Mouse (Mus musculus): ENCODE data around the gene Cyb5d2.

The Cyb5d2 gene

DNA sequence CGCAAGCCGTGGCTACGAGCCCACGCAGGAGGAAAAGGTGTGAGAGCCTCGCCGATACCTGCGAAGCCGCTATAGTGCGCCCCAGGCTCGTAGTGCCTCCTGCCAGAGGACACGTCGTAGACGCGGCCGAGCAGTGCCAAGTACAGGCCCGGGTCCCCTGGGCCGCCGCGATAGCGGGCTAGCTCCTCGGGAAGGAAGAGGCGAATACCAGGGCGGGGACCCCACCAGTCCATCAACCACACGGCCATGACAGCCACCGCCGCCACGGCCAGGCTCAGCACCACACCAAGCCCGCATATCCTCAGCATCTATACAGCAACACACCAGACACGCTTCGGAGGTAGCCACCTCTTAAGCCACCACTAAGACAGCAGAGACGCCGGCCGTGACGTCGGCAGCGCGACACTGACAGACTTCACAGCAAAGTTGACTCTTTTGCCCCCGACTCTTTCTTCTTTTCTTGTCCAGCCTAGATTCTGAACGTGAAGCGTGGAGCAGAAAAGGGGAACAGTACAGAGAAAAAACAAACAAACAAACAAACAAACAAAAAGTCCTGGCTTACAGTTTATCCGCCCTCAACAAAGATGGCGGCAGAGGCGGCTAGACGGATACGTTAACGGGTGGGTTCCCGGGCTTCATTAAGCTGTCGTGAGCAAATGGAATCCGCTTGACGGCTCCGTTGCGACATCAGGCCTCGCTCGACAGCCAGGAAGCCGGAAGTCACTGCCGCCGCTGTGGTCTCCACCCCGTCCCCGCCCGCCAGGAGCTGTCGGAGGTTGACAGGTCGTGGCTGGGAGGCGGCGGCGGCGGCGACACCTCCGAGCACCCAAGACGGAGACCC is at the start of gene Cyb5d2, which contains the start of gene Zzef1:
Gene Cyb5d2, minus strand, starts transcription at position 688 of the 841 bp plus-strand sequence.
Gene Zzef1, plus strand, starts transcription at position 772 of the 841 bp plus-strand sequence.
- DNase-seq (ENCODE audit: low read depth, low spot score), result peak; percentile 98

DNA sequence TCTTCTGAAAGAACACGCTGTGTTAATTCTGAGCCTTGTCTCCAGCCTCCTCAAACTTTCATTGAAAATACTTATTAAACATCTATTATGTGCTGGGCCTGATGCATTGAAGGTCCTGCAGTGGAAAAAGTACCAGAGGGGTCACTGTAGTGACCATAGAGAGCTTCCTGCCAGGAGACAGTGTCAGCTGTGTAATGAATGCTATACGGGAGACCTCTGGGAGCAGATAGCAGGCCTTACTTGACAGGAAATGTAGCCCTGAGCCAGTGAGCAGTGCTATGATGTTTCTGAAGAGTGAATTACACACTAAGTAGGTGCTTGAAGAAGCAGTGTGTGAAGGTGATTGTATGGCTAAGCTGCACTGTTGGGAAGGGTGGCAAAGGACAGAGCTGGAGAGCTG is 49.6 kb upstream of the Cyb5d2 start:
- no peak for DNase-seq (ENCODE audit: low read depth, low spot score)

DNA sequence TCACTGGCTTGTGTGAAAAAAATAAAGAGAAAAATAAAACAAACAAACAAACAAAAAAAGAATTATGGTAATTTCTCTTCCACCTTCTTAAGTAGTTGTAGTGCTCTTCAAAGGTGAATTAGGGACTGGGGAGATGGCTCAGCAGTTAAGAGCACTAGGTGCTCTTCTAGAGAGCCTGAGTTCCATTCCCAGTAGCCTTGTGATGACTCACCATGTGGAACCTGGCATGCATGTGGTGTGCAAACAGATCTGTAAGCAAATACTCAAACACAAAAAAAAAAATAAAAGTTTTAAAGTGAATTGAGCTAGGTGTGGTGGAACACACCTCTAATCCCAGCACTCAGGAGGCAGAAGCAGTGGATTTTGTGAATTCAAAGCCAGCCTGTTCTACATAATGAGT is 47.6 kb upstream of the Cyb5d2 start:
- no peak for DNase-seq (ENCODE audit: low read depth, low spot score)

DNA sequence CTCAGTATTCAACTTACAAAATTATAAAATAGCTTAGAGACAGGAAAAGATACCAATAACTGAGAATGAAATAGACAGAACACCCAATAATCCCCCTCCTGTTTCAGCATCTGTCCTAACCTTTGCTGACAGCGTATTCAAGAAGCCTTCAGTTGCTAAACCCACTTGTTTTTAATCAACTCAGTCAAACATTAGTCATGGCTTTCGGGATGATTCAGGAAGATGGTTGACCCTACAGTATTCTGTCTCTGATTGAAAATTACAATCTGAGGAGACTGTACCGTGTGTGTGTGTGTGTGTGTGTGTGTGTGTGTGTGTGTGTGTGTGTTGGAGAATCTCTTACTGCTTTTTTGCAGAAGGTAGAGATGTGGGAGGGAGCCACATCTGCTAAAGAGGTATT is 46.8 kb upstream of the Cyb5d2 start:
- no peak for DNase-seq (ENCODE audit: low read depth, low spot score)

DNA sequence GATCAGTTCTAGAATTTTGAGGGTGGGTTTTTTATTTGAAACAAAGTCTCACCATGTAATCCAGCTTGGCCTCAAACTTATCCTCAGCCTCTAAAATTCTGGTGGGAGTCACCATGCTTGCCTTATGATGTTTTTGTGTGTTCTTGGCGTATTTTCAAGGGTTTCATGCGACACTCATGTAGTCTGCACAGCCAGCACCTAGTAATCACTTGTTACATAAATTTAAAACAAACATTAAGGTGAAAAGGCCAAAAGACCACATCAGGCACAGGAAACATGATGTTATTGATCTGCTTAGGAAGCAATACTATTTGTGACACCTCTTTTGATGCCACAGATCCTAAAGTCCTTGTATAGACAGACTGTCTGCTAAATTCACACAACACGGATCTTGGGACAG is 33.9 kb upstream of the Cyb5d2 start:
- DNase-seq (ENCODE audit: low read depth, low spot score), result no peak

DNA sequence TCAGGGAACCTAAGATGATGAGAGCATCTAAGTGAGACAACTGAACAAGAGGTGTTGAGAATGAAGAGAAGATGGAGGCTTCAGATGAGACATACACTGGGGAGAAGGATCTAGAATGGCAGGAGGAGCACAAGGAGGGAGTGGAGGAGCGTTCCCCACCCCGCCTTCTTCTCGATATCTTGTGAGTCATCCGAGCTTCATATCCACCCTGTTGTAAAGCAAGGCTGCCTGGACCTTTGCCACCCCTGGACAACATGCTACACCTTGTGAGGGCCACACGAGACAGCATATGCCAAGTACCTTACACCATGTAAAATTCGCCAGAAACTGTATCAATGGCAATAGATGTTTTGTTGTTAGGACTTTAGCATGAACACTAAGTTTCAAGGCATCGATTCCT is 25.1 kb upstream of the Cyb5d2 start:
- no peak for DNase-seq (ENCODE audit: low read depth, low spot score)

DNA sequence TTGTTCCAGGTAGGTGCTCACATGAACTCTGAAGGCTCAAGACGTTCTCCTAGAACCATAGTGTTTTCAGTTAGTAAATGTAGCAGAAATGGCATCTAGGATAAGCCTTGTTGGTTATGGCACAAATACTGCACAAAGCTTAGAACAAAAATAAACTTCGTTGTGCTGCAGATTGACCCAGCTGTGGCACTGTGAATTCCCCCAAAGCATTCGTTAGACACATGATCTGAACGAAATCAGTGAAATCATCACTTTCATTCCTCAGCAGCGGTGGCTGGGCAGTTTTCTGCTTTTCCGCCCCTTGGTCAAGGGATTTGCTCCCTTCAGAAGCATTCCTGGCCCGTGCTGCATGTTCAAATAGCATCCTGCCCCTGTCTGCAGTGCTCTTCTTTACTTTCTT is 22.1 kb upstream of the Cyb5d2 start:
- DNase-seq (ENCODE audit: low read depth, low spot score), result no peak

DNA sequence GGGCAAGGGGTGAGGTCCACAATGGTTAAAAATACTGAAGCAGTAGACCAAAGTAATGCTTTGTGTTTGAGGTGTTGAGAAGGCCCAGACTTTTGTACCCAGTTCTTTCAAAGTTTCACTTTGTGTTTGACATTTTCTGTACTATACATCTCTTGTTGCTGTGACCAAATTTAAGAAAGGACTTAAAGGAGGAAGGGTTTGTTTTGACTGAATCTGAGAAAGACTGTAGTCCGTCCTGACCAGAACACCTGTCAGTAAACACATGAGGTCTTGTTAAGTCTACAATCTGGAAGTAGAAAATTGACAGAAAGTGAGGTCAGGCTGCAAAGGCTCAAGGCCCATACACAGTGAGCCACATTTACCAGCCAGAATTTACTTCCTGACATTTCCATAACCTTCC is 20.9 kb upstream of the Cyb5d2 start:
- no peak for DNase-seq (ENCODE audit: low read depth, low spot score)

DNA sequence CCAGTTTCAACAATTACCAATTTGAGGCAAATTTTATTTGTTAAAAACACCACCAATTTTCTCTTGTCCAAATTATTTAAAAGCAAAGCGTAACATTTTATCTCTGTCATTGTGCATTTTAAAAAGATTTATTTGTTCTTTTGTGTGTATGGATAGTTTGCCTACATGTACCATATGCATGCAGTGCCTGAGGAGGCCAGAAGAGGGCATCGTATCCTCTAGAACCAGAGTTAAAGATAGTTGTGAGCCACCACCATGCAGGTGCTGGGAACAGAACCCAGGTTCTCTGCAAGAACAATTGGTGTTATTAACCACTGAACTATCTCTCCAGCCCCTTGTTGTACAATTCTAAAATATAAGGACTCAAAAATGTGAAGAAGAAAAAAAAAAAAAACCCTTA is 18.2 kb upstream of the Cyb5d2 start:
- DNase-seq (ENCODE audit: low read depth, low spot score), result no peak

DNA sequence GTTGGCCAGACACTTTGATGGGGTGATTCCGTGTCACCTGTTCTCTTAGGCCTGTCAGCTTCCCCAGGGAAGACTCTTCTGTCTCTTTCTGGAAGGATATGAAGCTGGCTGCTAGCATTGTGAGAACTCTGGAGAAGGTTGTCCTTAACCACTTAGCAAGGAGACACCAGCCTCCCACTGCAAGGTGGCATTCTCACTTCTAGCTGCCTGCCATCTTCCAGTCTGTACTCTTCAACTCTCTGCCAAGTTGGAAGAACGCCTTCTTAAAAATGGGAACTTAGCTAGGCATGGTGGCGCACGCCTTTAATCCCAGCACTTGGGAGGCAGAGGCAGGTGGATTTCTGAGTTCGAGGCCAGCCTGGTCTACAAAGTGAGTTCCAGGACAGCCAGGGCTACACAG is 17.7 kb upstream of the Cyb5d2 start:
- peak; percentile 52 for DNase-seq (ENCODE audit: low read depth, low spot score)

DNA sequence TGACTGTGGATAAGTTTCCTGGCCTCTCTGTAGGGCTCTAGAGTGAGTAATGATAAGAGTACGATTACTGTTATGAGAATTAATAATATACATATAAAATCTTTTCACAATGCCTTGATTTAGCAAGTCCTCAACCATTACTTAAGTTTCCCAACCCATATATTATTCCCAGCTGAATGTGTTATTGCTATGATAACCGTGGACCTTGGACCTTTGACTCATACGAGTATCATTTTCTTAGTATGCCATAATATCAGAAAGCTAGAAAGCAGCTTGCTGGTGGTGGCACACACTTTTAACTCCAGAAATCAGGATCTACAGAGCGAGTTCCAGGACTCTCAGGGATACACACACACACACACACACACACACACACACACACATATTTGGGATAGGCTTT is 12.1 kb upstream of the Cyb5d2 start:
- no peak for DNase-seq (ENCODE audit: low read depth, low spot score)

DNA sequence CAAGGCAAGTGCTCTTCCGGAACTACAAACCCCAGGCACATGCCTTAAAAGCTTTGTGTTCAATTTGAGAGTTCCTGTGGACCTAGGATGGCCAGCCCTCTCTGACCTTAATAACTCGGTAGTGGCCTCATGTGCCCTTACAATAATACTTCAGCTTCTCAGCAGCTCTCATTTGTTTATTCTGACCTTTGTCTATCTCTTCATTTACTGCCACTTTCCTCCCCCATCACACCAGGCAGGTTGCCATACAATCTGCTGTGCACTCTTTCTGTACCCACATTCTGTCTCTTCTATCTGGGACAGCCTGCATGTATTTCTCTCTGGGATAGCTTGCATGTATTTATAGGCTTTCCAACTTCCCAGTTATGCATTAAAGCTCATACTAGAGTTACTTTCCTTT is 10.6 kb upstream of the Cyb5d2 start:
- peak; percentile 22 for DNase-seq (ENCODE audit: low read depth, low spot score)

DNA sequence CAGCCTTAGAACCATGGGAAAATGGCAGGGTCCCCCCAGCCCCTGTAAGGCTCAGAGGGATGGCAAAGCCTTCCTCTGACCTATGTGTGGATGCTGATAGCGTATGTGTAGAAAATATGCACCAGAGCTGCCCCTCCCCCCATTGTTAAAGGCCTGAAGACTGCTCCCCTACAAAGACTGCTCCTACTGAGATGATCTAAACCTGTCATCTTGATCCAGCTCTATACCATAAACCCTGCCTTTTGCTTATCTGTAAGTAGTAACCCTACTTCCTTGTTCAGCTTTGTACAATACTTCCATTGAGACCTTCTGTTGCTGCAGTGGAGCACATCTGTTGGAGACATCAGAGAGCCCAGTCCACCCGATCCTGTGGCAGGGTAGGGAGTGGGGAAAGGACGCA is 9.3 kb upstream of the Cyb5d2 start:
- no peak for DNase-seq (ENCODE audit: low read depth, low spot score)

DNA sequence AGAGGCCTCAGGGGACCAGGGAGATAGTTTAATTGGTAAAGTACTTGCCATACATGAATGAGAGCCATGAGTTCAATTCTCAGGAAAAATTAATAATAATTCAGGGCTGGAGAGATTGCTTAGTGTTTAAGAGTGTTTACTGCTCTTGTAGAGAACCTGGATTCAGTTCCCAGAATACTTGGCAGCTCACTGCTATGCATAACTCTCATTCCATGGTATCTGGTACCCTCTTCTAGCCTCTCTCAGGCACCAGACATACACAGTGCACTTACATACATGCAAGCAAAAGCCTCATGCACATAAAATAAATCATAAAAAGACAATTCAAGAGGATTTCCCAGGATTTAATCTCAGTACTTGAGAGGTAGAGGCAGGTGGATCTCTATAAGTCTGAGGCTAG is 8.6 kb upstream of the Cyb5d2 start:
- no peak for DNase-seq (ENCODE audit: low read depth, low spot score)

DNA sequence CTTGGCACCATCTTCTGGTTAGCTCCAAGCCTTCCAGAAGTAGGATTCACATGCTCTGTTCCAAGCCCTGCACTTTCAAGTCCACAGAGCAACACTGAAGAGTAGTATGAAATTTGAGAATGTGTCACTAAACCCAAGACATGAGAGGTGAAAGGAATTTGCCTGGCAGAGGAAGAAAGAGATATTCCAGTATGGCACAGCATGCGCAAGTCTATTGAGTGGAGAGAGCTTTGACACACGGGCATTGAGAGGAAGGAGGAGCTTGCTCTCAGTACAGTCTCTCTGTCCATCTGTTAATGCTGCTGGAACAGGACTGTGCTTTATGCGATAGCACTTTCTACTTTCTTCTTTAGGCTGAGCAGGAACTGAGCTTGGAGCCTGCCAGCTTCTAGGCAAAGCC is 7.1 kb upstream of the Cyb5d2 start:
- DNase-seq (ENCODE audit: low read depth, low spot score), result no peak

DNA sequence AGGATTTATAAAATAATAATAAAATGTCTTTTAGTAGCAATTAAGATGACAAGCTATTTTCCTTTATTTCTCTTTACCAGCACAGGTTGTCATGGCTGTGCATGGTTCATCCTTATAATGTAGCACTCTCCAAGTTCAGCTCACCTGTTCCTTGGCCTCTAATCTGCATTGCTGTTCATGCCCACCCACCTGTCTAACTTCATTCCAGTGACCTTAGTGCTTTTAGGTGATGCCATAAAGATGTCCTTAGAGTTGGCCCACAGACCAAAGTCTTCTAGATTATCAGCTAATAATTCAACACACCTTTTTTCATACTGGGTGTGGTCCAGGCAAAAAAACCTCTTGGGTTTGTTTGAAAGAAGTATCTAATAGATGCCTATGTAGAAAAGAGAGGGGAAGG is 5.2 kb upstream of the Cyb5d2 start:
- no peak for DNase-seq (ENCODE audit: low read depth, low spot score)

DNA sequence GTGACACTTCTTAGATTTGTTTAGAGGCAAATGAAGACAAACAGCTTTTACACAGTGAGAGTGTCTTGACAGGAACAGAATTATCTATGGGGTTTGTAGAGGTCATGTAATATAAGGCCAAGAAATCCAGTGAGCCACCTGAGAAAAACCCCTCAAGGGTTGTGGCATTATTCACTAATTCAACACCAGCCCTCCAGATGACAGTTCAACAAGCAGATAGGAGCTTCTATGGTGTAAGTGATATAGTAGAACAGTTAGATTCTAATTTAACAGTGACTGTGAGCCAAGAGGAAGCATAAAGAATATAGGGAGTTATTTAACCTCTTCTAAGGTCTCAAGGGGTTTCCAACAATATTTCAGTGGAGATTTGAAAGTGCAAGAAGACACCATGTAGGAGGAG is 2.2 kb upstream of the Cyb5d2 start:
- DNase-seq (ENCODE audit: low read depth, low spot score), result no peak

DNA sequence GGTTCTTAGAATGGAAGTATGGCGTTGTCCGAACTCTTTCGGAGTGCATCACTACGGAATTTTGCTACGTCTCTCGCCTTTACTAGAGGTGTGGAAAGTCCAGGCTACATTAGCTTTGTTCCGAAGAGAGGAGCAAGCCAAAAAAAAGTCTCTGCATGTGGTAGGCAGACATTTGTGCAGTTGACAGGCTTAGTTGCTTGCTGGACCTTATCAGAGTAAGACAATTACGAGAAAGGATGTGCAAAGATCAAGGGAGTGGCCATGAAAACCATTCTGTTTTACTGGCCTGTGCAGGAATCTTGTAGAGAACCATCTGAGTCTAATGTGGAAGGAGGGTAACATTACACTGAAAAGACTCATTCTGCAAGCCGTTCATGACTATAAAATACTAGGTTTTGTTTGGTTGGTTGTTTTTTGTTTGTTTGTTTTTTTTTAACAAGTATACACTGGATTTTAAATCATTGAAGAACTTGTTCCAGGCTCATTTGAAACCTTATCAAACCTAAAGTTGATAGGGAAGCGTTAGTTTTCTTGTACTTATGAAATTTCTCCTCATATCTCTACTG is 914 bp upstream of the Cyb5d2 start:
- DNase-seq (ENCODE audit: low read depth, low spot score), result no peak

DNA sequence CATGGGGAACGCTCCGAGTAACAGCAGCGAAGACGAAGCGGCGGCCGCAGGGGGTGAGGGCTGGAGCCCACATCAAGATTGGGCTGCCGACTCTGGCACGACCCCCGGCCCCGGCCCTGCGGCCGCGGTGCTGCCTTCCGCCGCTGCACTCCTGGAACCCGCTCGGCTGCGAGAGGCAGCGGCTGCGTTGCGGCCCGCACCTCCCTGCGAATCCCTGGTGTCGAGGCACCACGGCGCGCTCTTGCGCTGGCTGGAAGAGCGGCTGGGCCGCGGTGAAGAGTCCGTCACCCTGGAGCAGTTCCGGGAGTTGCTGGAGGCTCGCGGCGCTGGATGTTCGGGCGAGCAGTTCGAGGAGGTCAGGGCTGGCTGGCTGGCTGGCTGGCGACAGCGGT is 350 bp upstream of the Cyb5d2 start:
- no peak for DNase-seq (ENCODE audit: low read depth, low spot score)

DNA sequence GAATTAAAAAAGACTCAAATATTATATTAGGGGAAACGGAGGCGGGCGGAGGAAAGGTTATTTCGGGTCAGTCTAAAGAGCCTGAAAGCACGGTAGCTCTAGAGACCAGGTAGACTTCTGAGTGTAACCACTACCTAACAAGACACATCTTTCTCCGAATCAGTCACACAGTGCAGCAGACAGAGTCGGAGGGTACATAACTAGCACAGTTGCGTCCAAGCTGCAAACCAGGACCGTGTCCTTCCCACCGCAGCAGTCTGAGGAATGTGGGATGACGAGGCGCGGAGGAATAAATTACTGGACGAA is 840 bp downstream of the Cyb5d2 start:
- DNase-seq (ENCODE audit: low read depth, low spot score), result no peak

DNA sequence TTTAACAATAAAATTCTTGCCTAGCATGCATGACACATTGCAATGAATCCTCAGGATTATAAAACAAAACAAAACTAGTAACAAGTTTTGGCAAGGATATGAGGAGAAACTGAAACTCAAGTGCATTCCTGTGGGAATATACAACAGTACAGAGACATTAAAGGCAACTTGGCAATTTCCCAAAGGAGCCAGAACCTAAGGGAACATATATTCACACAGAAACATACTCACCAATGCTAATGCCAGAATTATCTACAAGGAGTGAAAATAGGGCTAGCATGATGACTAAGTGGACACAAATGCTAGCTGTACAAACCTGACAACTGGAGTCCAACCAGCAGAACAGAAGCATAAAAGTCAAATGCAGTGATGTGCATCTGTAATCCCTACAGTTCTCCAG is 3.9 kb downstream of the Cyb5d2 start:
- no peak for DNase-seq (ENCODE audit: low read depth, low spot score)

DNA sequence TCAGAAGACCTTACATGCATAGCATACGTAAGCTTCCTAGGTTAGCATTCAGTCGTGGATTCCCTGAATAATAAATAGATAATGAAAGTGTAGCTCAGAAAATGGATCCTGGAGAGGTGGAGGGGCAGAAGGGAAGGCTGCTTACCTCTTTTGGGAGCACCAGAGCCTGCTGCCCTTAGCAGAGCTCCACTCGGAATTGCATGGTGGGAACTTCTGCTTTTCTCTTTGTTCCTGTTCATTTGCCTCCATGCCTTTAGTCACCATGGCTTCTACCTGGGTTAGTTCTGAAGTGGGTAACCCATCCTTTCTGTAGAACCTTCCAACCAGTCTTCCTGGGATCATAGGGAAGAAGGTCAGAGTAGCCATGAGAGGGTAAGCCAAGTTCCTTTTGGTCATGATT is 13.4 kb downstream of the Cyb5d2 start:
- DNase-seq (ENCODE audit: low read depth, low spot score), result no peak

DNA sequence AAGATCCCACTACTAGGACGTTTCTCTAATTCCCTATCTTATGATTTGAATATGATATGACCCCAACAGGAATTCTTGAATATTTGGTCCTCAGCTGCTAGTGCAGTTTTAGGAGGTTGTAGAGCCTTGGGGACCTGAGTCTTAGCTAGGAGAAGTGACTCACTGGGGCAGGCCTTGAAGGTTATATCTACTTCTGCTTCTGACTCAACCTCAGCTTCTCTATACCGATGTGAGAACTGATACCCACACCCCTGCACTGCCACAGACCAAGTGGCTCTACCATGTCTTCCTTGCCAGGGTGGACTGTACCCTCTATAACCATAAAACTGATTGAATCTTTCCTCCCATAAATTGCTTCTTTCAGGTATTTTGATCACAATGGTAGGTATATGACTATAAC is 13.8 kb downstream of the Cyb5d2 start:
- no peak for DNase-seq (ENCODE audit: low read depth, low spot score)

DNA sequence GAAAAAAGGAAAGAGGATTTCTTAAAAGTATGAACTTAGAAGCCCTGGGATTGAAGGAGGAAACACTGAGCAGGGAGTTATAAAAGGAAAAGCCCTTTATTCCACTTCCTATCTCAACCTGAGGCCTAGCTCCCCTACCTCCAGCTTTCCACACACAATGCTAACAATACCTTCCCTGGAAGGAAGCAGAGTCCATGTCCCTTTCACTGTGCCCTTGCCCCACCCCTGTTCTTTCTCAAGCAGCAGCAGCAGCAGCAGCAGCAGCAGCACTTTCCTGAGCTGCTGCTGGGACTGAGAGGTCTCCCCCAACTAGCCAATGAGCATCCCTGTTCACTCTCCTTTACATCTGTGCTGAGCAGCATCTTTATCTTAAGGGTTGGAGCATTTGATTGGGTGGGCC is 17.0 kb downstream of the Cyb5d2 start:
- DNase-seq (ENCODE audit: low read depth, low spot score), result no peak

Data from telencephalon, adult 2 months (tissue).